Mouse (Mus musculus) midbrain, embryonic 10.5 days (tissue): ENCODE measurements around the gene Gm10722. TPM values are rescaled to one million over a fixed set of nuclear protein-coding genes. Genes with fewer than 3 reads are reported as not detected.
"Not testable (repeated sequence)": the region's sequence is repeated elsewhere in the genome, so short reads cannot be mapped to it uniquely, and the experiment has no call there.

Experiments used
- DNase-seq: peaks from one replicate; pipeline ENCODE4 v3.0.0-alpha.2; 2017; ENCODE audit warnings: low spot score
- H3K27ac ChIP-seq: fragments of 300-500 bp; sonication (generic); replicated peaks from 2 replicates; pipeline ENCODE4 v1.5.1; 2016; ENCODE audit warnings: mild to moderate bottlenecking
- H3K27me3 ChIP-seq: fragments of 300-500 bp; sonication (generic); 2 replicates; pipeline ENCODE4 v1.6.1; 2016; ENCODE audit warnings: low read depth, mild to moderate bottlenecking; ENCODE audit not compliant: poor library complexity, severe bottlenecking
- H3K36me3 ChIP-seq: fragments of 300-500 bp; sonication (generic); 2 replicates; pipeline ENCODE4 v1.6.1; 2016; ENCODE audit warnings: mild to moderate bottlenecking, moderate library complexity
- H3K4me1 ChIP-seq: fragments of 300-500 bp; sonication (generic); 2 replicates; pipeline ENCODE4 v1.6.1; 2016
- H3K4me3 ChIP-seq: fragments of 300-500 bp; sonication (generic); 2 replicates; pipeline ENCODE4 v1.5.1; 2016; ENCODE audit warnings: mild to moderate bottlenecking, moderate library complexity
- H3K9me3 ChIP-seq: fragments of 300-500 bp; sonication (generic); replicated peaks from 2 replicates; pipeline ENCODE4 v1.6.1; 2016; ENCODE audit warnings: mild to moderate bottlenecking
- WGBS: fragments of 180-500 bp; shearing (Covaris S2); methylation state at CpG from one replicate; pipeline ENCODE4 v1.1.7; 2016; 5-methylcytosine and 5-hydroxymethylcytosine counted together
- polyA plus RNA-seq: library from polyadenylated mRNA; unstranded; fragments of >200 nt; fragmentation: Nextera tagmentation; extraction: Ambion mirVana; gene quantifications from 2 replicates; pipeline ENCODE4 v1.2.1, GENCODE M21; 2016

Gene Gm10722
- polyA plus RNA-seq, 1 experiment from 2014 or later, result not detected

GRCm38 (mm10) chr9:3018944-3019343 is 18.2 kb downstream of the Gm10722 start:
- H3K4me1 ChIP-seq, H3K36me3 ChIP-seq, H3K9me3 ChIP-seq, H3K27ac ChIP-seq, H3K27me3 ChIP-seq, H3K4me3 ChIP-seq, DNase-seq: not testable (repeated sequence)
- WGBS, result 62% methylated on average over 9 of the region's 9 CpGs

- H3K27ac ChIP-seq, H3K4me1 ChIP-seq, H3K4me3 ChIP-seq, H3K27me3 ChIP-seq, DNase-seq, H3K9me3 ChIP-seq, H3K36me3 ChIP-seq: not testable (repeated sequence)
- WGBS, result 73% methylated on average over 17 of the region's 19 CpGs
These were observed 19.4 kb downstream of the Gm10722 start for GRCm38 (mm10) chr9:3019835-3020727.

GRCm38 (mm10) chr9:3022316-3023008 is 21.7 kb downstream of the Gm10722 start:
- not testable (repeated sequence) for H3K27ac ChIP-seq, H3K4me3 ChIP-seq, H3K27me3 ChIP-seq, H3K36me3 ChIP-seq, H3K4me1 ChIP-seq, H3K9me3 ChIP-seq
- WGBS, result 73% methylated on average over 11 of the region's 13 CpGs
- peak; percentile 25 for DNase-seq

DNA sequence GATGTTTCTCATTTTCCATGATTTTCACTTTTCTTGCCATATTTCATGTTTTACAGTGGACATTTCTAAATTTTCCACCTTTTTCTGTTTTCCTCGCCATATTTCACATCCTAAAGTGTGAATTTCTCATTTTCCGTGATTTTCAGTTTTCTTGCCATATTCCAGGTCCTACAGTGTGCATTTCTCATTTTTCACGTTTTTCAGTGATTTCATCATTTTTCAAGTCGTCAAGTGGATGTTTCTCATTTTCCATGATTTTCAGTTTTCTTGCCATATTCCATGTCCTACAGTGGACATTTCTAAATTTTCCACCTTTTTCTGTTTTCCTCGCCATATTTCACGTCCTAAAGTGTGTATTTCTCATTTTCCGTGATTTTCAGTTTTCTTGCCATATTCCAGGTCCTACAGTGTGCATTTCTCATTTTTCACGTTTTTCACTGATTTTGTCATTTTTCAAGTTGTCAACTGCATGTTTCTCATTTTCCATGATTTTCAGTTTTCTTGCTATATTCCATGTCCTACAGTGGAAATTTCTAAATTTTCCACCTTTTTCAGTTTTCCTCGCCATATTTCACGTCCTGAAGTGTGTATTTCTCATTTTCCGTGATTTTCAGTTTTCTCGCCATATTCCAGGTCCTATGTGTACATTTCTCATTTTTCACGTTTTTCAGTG is 22.7 kb downstream of the Gm10722 start, which contains the start of gene Gm10718:
Gm10718 (plus strand) TSS at position 236 of the 673 bp plus-strand sequence.
- H3K27ac ChIP-seq, H3K36me3 ChIP-seq, H3K4me3 ChIP-seq, H3K9me3 ChIP-seq, H3K4me1 ChIP-seq, H3K27me3 ChIP-seq, DNase-seq: not testable (repeated sequence)
- 74% methylated on average over 12 of the region's 13 CpGs for WGBS

GRCm38 (mm10) chr9:3023985-3024648 is 23.4 kb downstream of the Gm10722 start:
- H3K27ac ChIP-seq, H3K27me3 ChIP-seq, H3K36me3 ChIP-seq, H3K4me1 ChIP-seq, H3K9me3 ChIP-seq, DNase-seq, H3K4me3 ChIP-seq: not testable (repeated sequence)
- 77% methylated on average over 16 of the region's 16 CpGs for WGBS

GRCm38 (mm10) chr9:3024912-3025467 is 24.3 kb downstream of the Gm10722 start, which contains the start of gene Gm10717:
TSS of gene Gm10717 (plus strand) at chr9:3025417.
- not testable (repeated sequence) for DNase-seq, H3K4me1 ChIP-seq, H3K9me3 ChIP-seq, H3K36me3 ChIP-seq, H3K4me3 ChIP-seq, H3K27ac ChIP-seq, H3K27me3 ChIP-seq
- 71% methylated on average over 12 of the region's 12 CpGs for WGBS

GRCm38 (mm10) chr9:3025653-3026052 is 24.9 kb downstream of the Gm10722 start:
- H3K27me3 ChIP-seq, H3K27ac ChIP-seq, H3K4me3 ChIP-seq, H3K36me3 ChIP-seq, H3K9me3 ChIP-seq, DNase-seq, H3K4me1 ChIP-seq: not testable (repeated sequence)
- 69% methylated on average over 5 of the region's 6 CpGs for WGBS

- H3K9me3 ChIP-seq, H3K27ac ChIP-seq, H3K4me3 ChIP-seq, DNase-seq, H3K4me1 ChIP-seq, H3K27me3 ChIP-seq, H3K36me3 ChIP-seq: not testable (repeated sequence)
- 72% methylated on average over 5 of the region's 5 CpGs for WGBS
These were observed 25.4 kb downstream of the Gm10722 start for GRCm38 (mm10) chr9:3026136-3026535.

GRCm38 (mm10) chr9:3026741-3027140 is 26.0 kb downstream of the Gm10722 start:
- not testable (repeated sequence) for DNase-seq, H3K4me1 ChIP-seq, H3K27ac ChIP-seq, H3K36me3 ChIP-seq, H3K4me3 ChIP-seq, H3K9me3 ChIP-seq, H3K27me3 ChIP-seq
- 66% methylated on average over 9 of the region's 9 CpGs for WGBS

GRCm38 (mm10) chr9:3027200-3027599 is 26.5 kb downstream of the Gm10722 start:
- 69% methylated on average over 9 of the region's 9 CpGs for WGBS
- not testable (repeated sequence) for H3K27me3 ChIP-seq, H3K4me3 ChIP-seq, H3K9me3 ChIP-seq, H3K27ac ChIP-seq, H3K36me3 ChIP-seq, H3K4me1 ChIP-seq
- peak; percentile 68 for DNase-seq

GRCm38 (mm10) chr9:3029276-3030000 is 28.7 kb downstream of the Gm10722 start:
- WGBS, result 65% methylated on average over 14 of the region's 16 CpGs
- not testable (repeated sequence) for H3K36me3 ChIP-seq, DNase-seq, H3K4me3 ChIP-seq, H3K27me3 ChIP-seq, H3K4me1 ChIP-seq, H3K27ac ChIP-seq, H3K9me3 ChIP-seq
